Mouse (Mus musculus) MEL (cell line): ENCODE measurements at regions not wholly inside any gene's neighbourhood (a gene's known extent, or its start where the extent isn't known, plus 50 kb on each side); places are given as distances from the start of the nearest gene placed in this dataset.
"Not testable (repeated sequence)": the region's sequence is repeated elsewhere in the genome, so short reads cannot be mapped to it uniquely, and the experiment has no call there.

Experiments used
- DNase-seq: peaks from one replicate; pipeline ENCODE4 v3.0.0; 2011; ENCODE audit warnings: low read depth, low spot score
- H3K27ac ChIP-seq: 2 replicates; pipeline ENCODE4 v1.5.1; 2012; ENCODE audit warnings: low read depth, mild to moderate bottlenecking, control low read depth, low read length, moderate library complexity; ENCODE audit not compliant: control insufficient read depth
- H3K27me3 ChIP-seq, 2 experiments: fragments of 150-350 bp in 1 of 2; sonication (generic) in 1 of 2; 2 replicates each; pipeline ENCODE4 v1.6.1; 2012; ENCODE audit warnings: low read length in 2 of 2, mild to moderate bottlenecking in 2 of 2, improper control_type of control experiment in 1 of 2, moderate library complexity in 1 of 2; ENCODE audit not compliant: insufficient read depth in 2 of 2, control insufficient read depth in 1 of 2
- H3K36me3 ChIP-seq, 2 experiments: 2 replicates each; pipeline ENCODE4 v1.6.1; 2012 to 2014; ENCODE audit warnings: low read length in 2 of 2, improper control_type of control experiment in 1 of 2, inconsistent platforms in 1 of 2, mild to moderate bottlenecking in 1 of 2; ENCODE audit not compliant: insufficient read depth in 2 of 2, control insufficient read depth in 1 of 2
- H3K4me1 ChIP-seq, 2 experiments: fragments of 150-350 bp in 1 of 2; sonication (generic) in 1 of 2; 2 replicates each; pipeline ENCODE4 v1.6.1; 2012; ENCODE audit warnings: low read length in 2 of 2, improper control_type of control experiment in 1 of 2, mild to moderate bottlenecking in 1 of 2; ENCODE audit not compliant: insufficient read depth in 2 of 2, control insufficient read depth in 1 of 2
- H3K4me3 ChIP-seq, 2 experiments: fragments of 150-350 bp in 1 of 2; sonication (generic) in 1 of 2; 2 replicates each; pipeline ENCODE4 v1.5.1; 2012; ENCODE audit warnings: low read depth in 2 of 2, low read length in 2 of 2, mild to moderate bottlenecking in 2 of 2, moderate library complexity in 2 of 2, control low read depth in 1 of 2, improper control_type of control experiment in 1 of 2; ENCODE audit not compliant: control insufficient read depth in 1 of 2, insufficient read depth in 1 of 2
- H3K79me2 ChIP-seq: 2 replicates; pipeline ENCODE4 v1.6.1; 2012; ENCODE audit warnings: mild to moderate bottlenecking, low read length, moderate library complexity; ENCODE audit not compliant: control insufficient read depth, poor library complexity, insufficient read depth
- H3K9ac ChIP-seq: 2 replicates; pipeline ENCODE4 v1.6.1; 2012; ENCODE audit warnings: low read depth, mild to moderate bottlenecking, control low read depth, low read length, moderate library complexity; ENCODE audit not compliant: control insufficient read depth, poor library complexity, severe bottlenecking
- H3K9me3 ChIP-seq: fragments of 150-350 bp; sonication (generic); replicated peaks from 2 replicates; pipeline ENCODE4 v1.6.1; 2012; ENCODE audit warnings: mild to moderate bottlenecking, low read length, improper control_type of control experiment, moderate library complexity; ENCODE audit not compliant: insufficient read depth
- CHD1 ChIP-seq: IDR thresholded peaks from 2 replicates; pipeline ENCODE4 v1.6.1; 2012; ENCODE audit warnings: low read depth, mild to moderate bottlenecking, inconsistent platforms, low read length, improper control_type of control experiment
- CTCF ChIP-seq, 3 experiments: IDR thresholded peaks in 2 of 3; conservative IDR thresholded peaks in 1 of 3; 2 replicates each; pipeline ENCODE4 v1.5.1; 2011 to 2012; ENCODE audit warnings: low read length in 3 of 3, low read depth in 2 of 3, mild to moderate bottlenecking in 2 of 3, improper control_type of control experiment in 1 of 3, inconsistent platforms in 1 of 3, mixed read lengths in 1 of 3, moderate library complexity in 1 of 3; ENCODE audit not compliant: control insufficient read depth in 1 of 3, insufficient read depth in 1 of 3, poor library complexity in 1 of 3, severe bottlenecking in 1 of 3
- E2F4 ChIP-seq: IDR thresholded peaks from 2 replicates; pipeline ENCODE4 v1.6.1; 2011; ENCODE audit warnings: low read depth, low read length, improper control_type of control experiment, borderline replicate concordance
- ELF1 ChIP-seq: IDR thresholded peaks from 2 replicates; pipeline ENCODE4 v1.6.1; 2014; ENCODE audit warnings: low read depth, mild to moderate bottlenecking, inconsistent platforms, low read length, improper control_type of control experiment, moderate library complexity
- EP300 ChIP-seq, 2 experiments: IDR thresholded peaks; 2 replicates each; pipeline ENCODE4 v1.6.1; 2011; ENCODE audit warnings: improper control_type of control experiment in 2 of 2, low read length in 2 of 2, low read depth in 1 of 2, mild to moderate bottlenecking in 1 of 2
- GATA1 ChIP-seq: IDR thresholded peaks from 2 replicates; pipeline ENCODE4 v1.6.1; 2011; ENCODE audit warnings: low read depth, low read length, improper control_type of control experiment
- HCFC1 ChIP-seq: IDR thresholded peaks from 2 replicates; pipeline ENCODE4 v1.6.1; 2012; ENCODE audit warnings: low read depth, mild to moderate bottlenecking, inconsistent platforms, low read length, improper control_type of control experiment, moderate library complexity
- KAT2A ChIP-seq: conservative IDR thresholded peaks from 2 replicates; pipeline ENCODE4 v1.6.1; 2012; ENCODE audit warnings: low read depth, low read length, improper control_type of control experiment, inconsistent platforms
- MAZ ChIP-seq: IDR thresholded peaks from 2 replicates; pipeline ENCODE4 v1.6.1; 2012; ENCODE audit warnings: low read depth, mild to moderate bottlenecking, inconsistent platforms, low read length, improper control_type of control experiment
- MYB ChIP-seq: IDR thresholded peaks from 2 replicates; pipeline ENCODE4 v1.6.1; 2011; ENCODE audit warnings: mild to moderate bottlenecking, low read depth, low read length, improper control_type of control experiment
- MYC ChIP-seq: IDR thresholded peaks from 2 replicates; pipeline ENCODE4 v1.6.1; 2011; ENCODE audit warnings: low read depth, mild to moderate bottlenecking, low read length, improper control_type of control experiment, moderate library complexity
- NRF1 ChIP-seq: IDR thresholded peaks from 2 replicates; pipeline ENCODE4 v1.6.1; 2014; ENCODE audit warnings: low read depth, mild to moderate bottlenecking, inconsistent platforms, low read length, improper control_type of control experiment, moderate library complexity; ENCODE audit not compliant: poor library complexity, insufficient read depth, severe bottlenecking
- POLR2A ChIP-seq, 2 experiments: IDR thresholded peaks; 2 replicates each; pipeline ENCODE4 v1.6.1; 2011 to 2012; ENCODE audit warnings: low read length in 2 of 2, mild to moderate bottlenecking in 2 of 2, control low read depth in 1 of 2, improper control_type of control experiment in 1 of 2, low read depth in 1 of 2, moderate library complexity in 1 of 2; ENCODE audit not compliant: control insufficient read depth in 1 of 2, insufficient read depth in 1 of 2, poor library complexity in 1 of 2
- POLR2AphosphoS2 ChIP-seq: IDR thresholded peaks from 2 replicates; pipeline ENCODE4 v1.6.1; 2011; ENCODE audit warnings: low read length, improper control_type of control experiment
- POLR2AphosphoS5 ChIP-seq: IDR thresholded peaks from 2 replicates; pipeline ENCODE4 v1.6.1; 2012; ENCODE audit warnings: low read depth, borderline replicate concordance, mild to moderate bottlenecking, inconsistent platforms, low read length, moderate library complexity, mixed read lengths
- RCOR1 ChIP-seq: IDR thresholded peaks from 2 replicates; pipeline ENCODE4 v1.6.1; 2012; ENCODE audit warnings: low read depth, mild to moderate bottlenecking, inconsistent platforms, low read length, improper control_type of control experiment
- SIN3A ChIP-seq: IDR thresholded peaks from 2 replicates; pipeline ENCODE4 v1.6.1; 2012; ENCODE audit warnings: low read length, improper control_type of control experiment, inconsistent platforms
- TBP ChIP-seq: IDR thresholded peaks from 2 replicates; pipeline ENCODE4 v1.8.0; 2011; ENCODE audit warnings: low read depth, low read length, improper control_type of control experiment
- UBTF ChIP-seq: IDR thresholded peaks from 2 replicates; pipeline ENCODE4 v1.6.1; 2012; ENCODE audit warnings: low read depth, mild to moderate bottlenecking, inconsistent platforms, low read length, improper control_type of control experiment, moderate library complexity, borderline replicate concordance; ENCODE audit not compliant: insufficient read depth
- USF2 ChIP-seq, 2 experiments: IDR thresholded peaks; 2 replicates each; pipeline ENCODE4 v1.6.1; 2011 to 2012; ENCODE audit warnings: improper control_type of control experiment in 2 of 2, low read length in 2 of 2, borderline replicate concordance in 1 of 2, inconsistent platforms in 1 of 2, low read depth in 1 of 2, mild to moderate bottlenecking in 1 of 2; ENCODE audit not compliant: insufficient read depth in 1 of 2
- ZKSCAN1 ChIP-seq: IDR thresholded peaks from 2 replicates; pipeline ENCODE4 v1.6.1; 2012; ENCODE audit warnings: low read depth, mild to moderate bottlenecking, inconsistent platforms, low read length, improper control_type of control experiment, moderate library complexity
- ZMIZ1 ChIP-seq: IDR thresholded peaks from 2 replicates; pipeline ENCODE4 v1.6.1; 2012; ENCODE audit warnings: low read depth, mild to moderate bottlenecking, inconsistent platforms, low read length, improper control_type of control experiment, moderate library complexity
- ZNF384 ChIP-seq: IDR thresholded peaks from 2 replicates; pipeline ENCODE4 v1.6.1; 2012; ENCODE audit warnings: low read depth, mild to moderate bottlenecking, inconsistent platforms, low read length, improper control_type of control experiment

- no peaks in the 10 kb centered on the region for H3K79me2 ChIP-seq
- no peaks in the 10 kb centered on the region for H3K36me3 ChIP-seq
- H3K4me3 ChIP-seq, result no peak overlapping the region
- H3K27ac ChIP-seq, result no peak overlapping the region
- no peak overlapping the region for H3K9ac ChIP-seq
- TF ChIP-seq CTCF (IDR thresholded peaks at IDR 0.05 in 2 of 3, conservative IDR thresholded peaks at IDR 0.05 in 1 of 3; ENCODE audit: control insufficient read depth in 1 of 3, insufficient read depth in 1 of 3, low read depth in 2 of 3, low read length in 3 of 3, poor library complexity in 1 of 3, severe bottlenecking in 1 of 3) (no peak), ZKSCAN1 (no peak), ZNF384 (no peak), HCFC1 (no peak), GATA1 (no peak), EP300 (IDR thresholded peaks at IDR 0.05; ENCODE audit: low read depth in 1 of 2, low read length in 2 of 2) (no peak), ZMIZ1 (no peak), CHD1 (no peak), USF2 (IDR thresholded peaks at IDR 0.05; ENCODE audit: borderline replicate concordance in 1 of 2, insufficient read depth in 1 of 2, low read depth in 1 of 2, low read length in 2 of 2) (no peak), POLR2AphosphoS5 (no peak), KAT2A (no peak), POLR2A (IDR thresholded peaks at IDR 0.05; ENCODE audit: control insufficient read depth in 1 of 2, insufficient read depth in 1 of 2, low read depth in 1 of 2, low read length in 2 of 2, poor library complexity in 1 of 2) (no peak)
- no peak for DNase-seq
- no peaks in the 10 kb centered on the region for H3K4me1 ChIP-seq
- H3K27me3 ChIP-seq, result peaks cover 3 to 5% of the 10 kb centered on the region in 2 experiments; a peak in 3 of 4 replicates
- no peaks in the 10 kb centered on the region for H3K9me3 ChIP-seq
Observed at GRCm38 (mm10) chr9:14062706-14063105, 212.2 kb upstream of the Sesn3 start.

DNA sequence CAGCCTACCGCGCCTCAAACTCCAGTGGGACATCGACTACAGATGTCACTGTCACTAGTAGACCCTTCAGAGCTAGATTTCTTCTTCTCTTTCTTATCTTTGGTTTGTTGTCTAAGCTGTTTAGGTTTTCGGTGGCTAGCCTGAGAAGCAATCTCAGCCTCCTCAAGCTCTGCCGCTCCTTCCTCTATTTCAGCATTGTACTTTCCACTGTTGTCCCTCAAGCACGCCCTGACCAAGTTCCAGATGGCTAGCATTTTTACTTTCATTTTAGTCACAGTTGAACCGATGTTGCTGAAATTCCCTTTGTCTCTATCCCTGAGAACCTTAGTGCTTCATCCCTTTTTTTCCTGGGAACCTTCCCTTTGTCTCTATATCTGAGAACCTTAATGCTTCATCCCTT is 208.1 kb upstream of the Sesn3 start:
- not testable (repeated sequence) for H3K4me1 ChIP-seq, H3K79me2 ChIP-seq, H3K4me3 ChIP-seq, H3K27me3 ChIP-seq, DNase-seq, H3K9ac ChIP-seq, H3K9me3 ChIP-seq, H3K36me3 ChIP-seq, H3K27ac ChIP-seq

DNA sequence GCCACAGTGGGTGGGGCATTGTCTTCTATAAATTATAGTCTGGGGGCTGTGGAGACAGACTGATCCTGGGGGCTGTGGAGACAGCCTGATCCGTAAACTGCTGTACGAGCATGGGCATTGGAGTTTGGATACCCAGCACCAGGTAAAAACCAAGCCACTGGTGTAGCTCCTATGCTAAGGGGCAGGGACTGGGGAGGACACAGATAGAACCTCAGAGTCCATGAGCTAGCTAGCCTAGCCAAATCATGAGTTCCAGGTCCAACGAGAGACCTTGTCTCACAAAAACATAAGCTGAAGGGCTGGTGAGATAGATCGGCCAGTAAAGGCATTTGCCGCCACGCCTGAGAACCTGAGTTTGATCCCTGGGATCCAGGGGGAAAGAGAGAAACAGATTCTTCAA is 205.8 kb upstream of the Sesn3 start:
- Histone ChIP-seq H3K4me3 (no peak overlapping the region), H3K36me3 (peaks cover 0 to 7% of the 10 kb centered on the region in 2 experiments; a peak in 2 of 4 replicates), H3K9me3 (no peaks in the 10 kb centered on the region), H3K4me1 (peaks cover 0 to 7% of the 10 kb centered on the region in 2 experiments; a peak in 2 of 4 replicates), H3K79me2 (no peaks in the 10 kb centered on the region), H3K27ac (no peak overlapping the region), H3K9ac (no peak overlapping the region), H3K27me3 (no peaks in the 10 kb centered on the region)
- no peak for TF ChIP-seq RCOR1
- no peak for TF ChIP-seq E2F4
- TF ChIP-seq HCFC1, result no peak
- TF ChIP-seq NRF1, result no peak
- no peak for TF ChIP-seq POLR2AphosphoS2
- TF ChIP-seq UBTF, result no peak
- no peak for TF ChIP-seq TBP
- no peak for TF ChIP-seq POLR2AphosphoS5
- no peak for TF ChIP-seq ELF1
- TF ChIP-seq SIN3A, result no peak
- TF ChIP-seq MAZ, result no peak
- no peak for TF ChIP-seq MYB
- TF ChIP-seq MYC, result no peak
- no peak for DNase-seq
